Mouse (Mus musculus): ENCODE measurements at regions not wholly inside any gene's neighbourhood (a gene's known extent, or its start where the extent isn't known, plus 50 kb on each side); places are given as distances from the start of the nearest gene placed in this dataset.

DNA sequence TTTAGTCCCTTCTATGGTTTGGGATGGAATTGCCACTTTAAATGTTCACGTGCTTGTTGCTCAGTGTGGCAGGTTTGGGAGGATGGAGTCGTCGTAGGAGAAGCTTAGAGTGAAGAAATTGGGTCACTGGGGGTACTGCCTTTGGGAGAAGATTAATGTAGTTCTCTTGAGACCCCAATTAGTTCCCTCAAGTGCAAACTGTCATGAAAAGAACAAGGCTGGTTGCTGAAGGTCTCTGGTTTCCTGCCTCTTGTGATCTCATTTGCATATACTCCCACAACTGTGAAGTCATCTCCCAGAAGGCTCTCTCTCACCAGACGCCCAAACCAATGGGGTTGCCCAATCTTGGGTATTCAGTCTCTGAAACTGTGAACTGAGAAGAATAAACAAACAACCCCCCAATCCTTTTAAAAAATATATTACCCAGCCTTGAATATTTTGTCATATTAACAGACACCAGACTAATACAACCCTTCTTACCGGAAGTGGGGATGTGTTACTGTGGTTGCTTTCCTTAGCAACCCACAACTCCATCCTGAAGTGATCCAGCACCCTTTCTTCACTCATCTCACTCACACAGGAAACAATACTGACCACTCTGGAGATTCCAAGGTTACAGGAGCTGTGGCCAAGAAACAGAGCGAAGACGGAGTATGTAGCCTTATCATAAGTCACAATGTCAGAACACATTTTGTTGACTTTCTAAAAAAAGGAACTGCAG is 153.2 kb upstream of the Fndc3a start:
- no peaks in the 10 kb centered on the region for H3K27me3 ChIP-seq (ENCODE audit: control insufficient read depth, insufficient read depth, low read length)
- no peak overlapping the region for H3K4me3 ChIP-seq (ENCODE audit: control insufficient read depth, insufficient read depth, low read length)
- DNase-seq = no peak
- no peak overlapping the region for H3K27ac ChIP-seq (ENCODE audit: control insufficient read depth, insufficient read depth, low read length)
- no peaks in the 10 kb centered on the region for H3K36me3 ChIP-seq (ENCODE audit: control insufficient read depth, insufficient read depth, low read length)
- 68% methylated on average over 7 of the region's 7 CpGs for WGBS
- no peak for TF ChIP-seq CTCF (IDR thresholded peaks at IDR 0.05; ENCODE audit: borderline replicate concordance, control insufficient read depth, extremely low read depth, insufficient read depth, low read length, poor library complexity)
- no peak for TF ChIP-seq POLR2A (IDR thresholded peaks at IDR 0.05; ENCODE audit: control insufficient read depth, extremely low read depth, insufficient read depth, low read length, poor library complexity)
- 0 out of 2 replicates have a peak, but pooled peaks cover 4% of the 10 kb centered on the region for H3K4me1 ChIP-seq (replicated peaks; ENCODE audit: control insufficient read depth, insufficient read depth, low read length)

DNA sequence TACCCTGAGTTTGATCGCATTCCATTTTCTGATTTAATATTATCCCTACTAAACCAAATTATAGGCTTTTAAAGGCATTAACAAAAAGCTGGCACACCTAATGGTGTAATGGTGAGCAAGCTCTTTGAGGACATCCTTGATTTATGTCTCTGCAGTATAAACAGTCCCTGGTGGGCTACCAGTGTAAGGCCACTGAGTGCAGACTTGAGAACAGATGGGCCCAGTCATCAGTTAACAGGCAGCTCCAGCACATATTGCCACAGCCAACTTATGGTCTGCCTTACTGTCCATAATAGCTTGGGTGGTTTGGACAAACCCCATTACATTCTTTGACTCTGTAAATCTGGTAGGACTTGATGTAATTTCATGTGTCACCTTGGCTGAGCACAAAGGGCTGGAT is 144.4 kb upstream of the Fndc3a start:
- Histone ChIP-seq H3K4me1 (replicated peaks; ENCODE audit: control insufficient read depth, insufficient read depth, low read length) (no peaks in the 10 kb centered on the region), H3K4me3 (ENCODE audit: control insufficient read depth, insufficient read depth, low read length) (no peak overlapping the region), H3K27me3 (ENCODE audit: control insufficient read depth, insufficient read depth, low read length) (no peaks in the 10 kb centered on the region), H3K36me3 (ENCODE audit: control insufficient read depth, insufficient read depth, low read length) (no peaks in the 10 kb centered on the region), H3K27ac (ENCODE audit: control insufficient read depth, insufficient read depth, low read length) (no peak overlapping the region)
- TF ChIP-seq POLR2A (IDR thresholded peaks at IDR 0.05; ENCODE audit: control insufficient read depth, extremely low read depth, insufficient read depth, low read length, poor library complexity) = no peak
- no peak for TF ChIP-seq CTCF (IDR thresholded peaks at IDR 0.05; ENCODE audit: borderline replicate concordance, control insufficient read depth, extremely low read depth, insufficient read depth, low read length, poor library complexity)
- 100% methylated on average over 1 of the region's 1 CpGs for WGBS
- DNase-seq = no peak

- 98% methylated on average over 3 of the region's 3 CpGs for WGBS
- TF ChIP-seq CTCF (IDR thresholded peaks at IDR 0.05; ENCODE audit: borderline replicate concordance, control insufficient read depth, extremely low read depth, insufficient read depth, low read length, poor library complexity) = no peak
- no peak for TF ChIP-seq POLR2A (IDR thresholded peaks at IDR 0.05; ENCODE audit: control insufficient read depth, extremely low read depth, insufficient read depth, low read length, poor library complexity)
Measured at GRCm38 (mm10) chr14:72853104-72853503, 143.3 kb upstream of the Fndc3a start.

DNA sequence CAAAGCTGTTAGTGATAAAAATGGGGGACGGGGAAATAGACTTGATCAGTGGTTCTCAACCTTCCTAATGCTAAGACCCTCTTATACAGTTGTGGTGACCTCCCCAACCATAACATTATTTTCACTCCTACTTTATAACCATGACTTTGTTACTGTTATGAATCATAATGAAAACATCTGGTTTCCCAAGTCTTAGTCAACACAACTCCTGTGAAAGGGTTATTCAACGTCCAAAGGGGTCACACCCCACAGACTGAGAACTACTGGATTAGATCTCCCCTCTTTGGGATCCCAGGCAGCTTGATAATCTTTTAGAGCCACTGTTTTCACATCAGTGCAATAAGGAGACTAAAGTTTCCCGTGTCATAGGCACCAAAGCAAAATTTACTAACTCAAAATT is 141.1 kb upstream of the Fndc3a start:
- no peak overlapping the region for H3K27ac ChIP-seq (ENCODE audit: control insufficient read depth, insufficient read depth, low read length)
- no peaks in the 10 kb centered on the region for H3K27me3 ChIP-seq (ENCODE audit: control insufficient read depth, insufficient read depth, low read length)
- 91% methylated on average over 3 of the region's 3 CpGs for WGBS

More at GRCm38 (mm10) chr14:72853104-72853503, 143.3 kb upstream of the Fndc3a start:
- H3K4me3 ChIP-seq (ENCODE audit: control insufficient read depth, insufficient read depth, low read length) = no peak overlapping the region
- no peaks in the 10 kb centered on the region for H3K36me3 ChIP-seq (ENCODE audit: control insufficient read depth, insufficient read depth, low read length)
- H3K27me3 ChIP-seq (ENCODE audit: control insufficient read depth, insufficient read depth, low read length) = no peaks in the 10 kb centered on the region
- H3K27ac ChIP-seq (ENCODE audit: control insufficient read depth, insufficient read depth, low read length) = no peak overlapping the region
- DNase-seq = no peak
- no peaks in the 10 kb centered on the region for H3K4me1 ChIP-seq (replicated peaks; ENCODE audit: control insufficient read depth, insufficient read depth, low read length)

DNA sequence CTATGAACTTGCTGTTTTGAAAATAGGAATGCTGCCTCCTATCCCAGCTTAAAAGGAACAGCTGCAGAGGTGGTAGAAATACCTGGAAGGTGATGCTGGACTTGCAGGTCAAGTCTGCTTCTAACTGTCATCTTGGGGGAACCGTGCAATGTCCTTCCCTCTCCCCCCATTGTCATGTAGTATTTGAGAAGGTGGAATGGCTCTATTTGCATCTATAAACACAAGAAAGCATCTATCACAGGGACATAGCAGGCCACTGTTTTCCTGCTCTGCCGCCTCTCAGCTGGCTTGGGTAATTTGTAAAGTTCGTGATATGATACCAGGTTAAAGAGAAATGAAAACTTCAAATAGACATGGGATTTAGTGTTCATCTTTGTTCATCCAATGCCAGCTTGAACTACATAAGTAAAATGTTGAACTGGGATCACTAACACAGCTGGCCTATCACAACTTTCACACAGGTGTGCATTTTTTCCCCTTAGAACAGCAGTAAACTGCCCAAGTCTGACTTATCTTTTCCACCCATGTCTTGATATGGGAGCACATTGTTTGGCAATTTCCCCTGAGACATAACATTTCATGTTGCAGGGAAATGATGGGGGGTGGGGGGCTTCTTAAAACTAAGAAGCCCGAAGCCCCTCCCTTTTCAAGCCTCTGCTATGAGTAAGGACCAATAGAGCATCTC is 138.6 kb upstream of the Fndc3a start:
- H3K27me3 ChIP-seq (ENCODE audit: control insufficient read depth, insufficient read depth, low read length) = no peaks in the 10 kb centered on the region
- no peak for TF ChIP-seq CTCF (IDR thresholded peaks at IDR 0.05; ENCODE audit: borderline replicate concordance, control insufficient read depth, extremely low read depth, insufficient read depth, low read length, poor library complexity)
- TF ChIP-seq POLR2A (IDR thresholded peaks at IDR 0.05; ENCODE audit: control insufficient read depth, extremely low read depth, insufficient read depth, low read length, poor library complexity) = no peak
- no peaks in the 10 kb centered on the region for H3K36me3 ChIP-seq (ENCODE audit: control insufficient read depth, insufficient read depth, low read length)
- 96% methylated on average over 4 of the region's 4 CpGs for WGBS
- DNase-seq = no peak
- H3K4me3 ChIP-seq (ENCODE audit: control insufficient read depth, insufficient read depth, low read length) = no peak overlapping the region
- no peak overlapping the region for H3K27ac ChIP-seq (ENCODE audit: control insufficient read depth, insufficient read depth, low read length)
- H3K4me1 ChIP-seq (replicated peaks; ENCODE audit: control insufficient read depth, insufficient read depth, low read length) = no peaks in the 10 kb centered on the region

More for the DNA sequence above, 141.1 kb upstream of the Fndc3a start:
- no peak for TF ChIP-seq CTCF (IDR thresholded peaks at IDR 0.05; ENCODE audit: borderline replicate concordance, control insufficient read depth, extremely low read depth, insufficient read depth, low read length, poor library complexity)
- TF ChIP-seq POLR2A (IDR thresholded peaks at IDR 0.05; ENCODE audit: control insufficient read depth, extremely low read depth, insufficient read depth, low read length, poor library complexity) = no peak
- no peaks in the 10 kb centered on the region for H3K4me1 ChIP-seq (replicated peaks; ENCODE audit: control insufficient read depth, insufficient read depth, low read length)
- H3K4me3 ChIP-seq (ENCODE audit: control insufficient read depth, insufficient read depth, low read length) = no peak overlapping the region
- H3K36me3 ChIP-seq (ENCODE audit: control insufficient read depth, insufficient read depth, low read length) = no peaks in the 10 kb centered on the region
- DNase-seq = no peak

- no peak overlapping the region for H3K4me3 ChIP-seq (ENCODE audit: control insufficient read depth, insufficient read depth, low read length)
- no peaks in the 10 kb centered on the region for H3K27me3 ChIP-seq (ENCODE audit: control insufficient read depth, insufficient read depth, low read length)
- no peak overlapping the region for H3K27ac ChIP-seq (ENCODE audit: control insufficient read depth, insufficient read depth, low read length)
- H3K36me3 ChIP-seq (ENCODE audit: control insufficient read depth, insufficient read depth, low read length) = no peaks in the 10 kb centered on the region
- TF ChIP-seq POLR2A (IDR thresholded peaks at IDR 0.05; ENCODE audit: control insufficient read depth, extremely low read depth, insufficient read depth, low read length, poor library complexity) = no peak
- TF ChIP-seq CTCF (IDR thresholded peaks at IDR 0.05; ENCODE audit: borderline replicate concordance, control insufficient read depth, extremely low read depth, insufficient read depth, low read length, poor library complexity) = no peak
- DNase-seq = no peak
- no peaks in the 10 kb centered on the region for H3K4me1 ChIP-seq (replicated peaks; ENCODE audit: control insufficient read depth, insufficient read depth, low read length)
- 95% methylated on average over 7 of the region's 7 CpGs for WGBS
Measured at GRCm38 (mm10) chr14:72847466-72847865, 137.7 kb upstream of the Fndc3a start.
